Mouse (Mus musculus): ENCODE results near the gene Icam2.

- TF ChIP-seq CTCF (IDR thresholded peaks at IDR 0.05; ENCODE audit: low read depth, low read length) (no peak), POLR2A (IDR thresholded peaks at IDR 0.05; ENCODE audit: borderline replicate concordance, low read depth, low read length) (no peak)
Observed at GRCm38 (mm10) chr11:106429689-106430088, 41.8 kb upstream of the Icam2 start.

Measured in bone marrow macrophage, adult 2 months (primary cell).